Mouse (Mus musculus) forebrain, embryonic 16.5 days (tissue): ENCODE results near the gene Cir1. TPM values are rescaled to one million over a fixed set of nuclear protein-coding genes. Genes with fewer than 3 reads are reported as not detected.

ENCODE experiments used
- ATAC-seq: fragments of 200-750 bp; cut with Nextera tagmentation; 2 replicates; pipeline ENCODE4 v1.8.0; 2017; ENCODE audit warnings: mild to moderate bottlenecking, moderate library complexity
- H3K27ac ChIP-seq: fragments of 300-500 bp; sonication (generic); 2 replicates; pipeline ENCODE4 v1.5.1; 2014; ENCODE audit warnings: low read length, control low read depth
- H3K27me3 ChIP-seq: fragments of 300-500 bp; sonication (generic); replicated peaks from 2 replicates; pipeline ENCODE4 v1.6.1; 2014; ENCODE audit warnings: low read length; ENCODE audit not compliant: control insufficient read depth, insufficient read depth
- H3K36me3 ChIP-seq: fragments of 300-500 bp; sonication (generic); 2 replicates; pipeline ENCODE4 v1.6.1; 2014; ENCODE audit not compliant: control insufficient read depth, insufficient read depth
- H3K4me1 ChIP-seq: fragments of 300-500 bp; sonication (generic); replicated peaks from 2 replicates; pipeline ENCODE4 v1.6.1; 2014; ENCODE audit warnings: low read length; ENCODE audit not compliant: control insufficient read depth, insufficient read depth
- H3K4me2 ChIP-seq: fragments of 300-500 bp; sonication (generic); 2 replicates; pipeline ENCODE4 v1.6.1; 2014; ENCODE audit warnings: mild to moderate bottlenecking, low read length, control low read depth
- H3K4me3 ChIP-seq: fragments of 300-500 bp; sonication (generic); replicated peaks from 2 replicates; pipeline ENCODE4 v1.5.1; 2014; ENCODE audit warnings: mild to moderate bottlenecking, low read length, control low read depth
- H3K9ac ChIP-seq: fragments of 300-500 bp; sonication (generic); replicated peaks from 2 replicates; pipeline ENCODE4 v1.6.1; 2014; ENCODE audit warnings: low read depth, low read length, control low read depth
- H3K9me3 ChIP-seq: fragments of 300-500 bp; sonication (generic); 2 replicates; pipeline ENCODE4 v1.6.1; 2016; ENCODE audit warnings: low read length; ENCODE audit not compliant: control insufficient read depth
- WGBS: fragments of 180-500 bp; shearing (Covaris S2); extraction: QIAGEN DNeasy Blood & Tissue Kit; methylation state at CpG from one replicate; pipeline ENCODE4 v1.1.7; 2014; 5-methylcytosine and 5-hydroxymethylcytosine counted together
- polyA plus RNA-seq: library from polyadenylated mRNA; unstranded; fragments of >200 nt; fragmentation: Nextera tagmentation; extraction: Ambion mirVana; gene quantifications from 2 replicates; pipeline ENCODE4 v1.2.1, GENCODE M21; 2015

Cir1 gene
- polyA plus RNA-seq, 1 experiment from 2014 or later = 24.6 TPM

DNA sequence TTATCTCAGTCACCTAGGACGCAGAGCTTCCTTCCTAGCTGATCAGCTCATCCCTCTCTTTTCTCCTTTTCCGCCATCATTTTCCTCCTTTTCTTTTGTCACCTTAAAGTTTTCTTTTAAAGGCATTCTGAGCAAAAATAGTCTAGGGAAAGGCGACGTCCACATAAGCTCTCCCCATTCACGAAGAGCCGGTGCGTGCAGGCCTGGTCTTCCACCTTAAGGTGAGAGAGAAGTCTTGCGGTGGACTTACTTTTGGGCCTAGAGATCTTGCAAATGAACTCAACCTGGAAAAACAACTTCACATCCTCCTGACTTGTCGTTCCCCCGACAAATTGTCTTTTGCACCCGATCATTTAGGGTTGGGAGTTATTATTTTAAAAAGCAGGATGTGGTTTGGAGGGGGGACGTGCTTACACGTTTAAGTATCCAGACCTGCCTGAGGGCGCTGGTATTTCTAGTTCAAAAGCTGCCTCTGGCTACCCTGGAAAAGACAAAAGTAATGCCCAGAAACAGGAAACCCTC is 42.4 kb downstream of the Cir1 start:
- peak overlapping the region; percentile 48 for H3K4me2 ChIP-seq
- H3K9ac ChIP-seq = peak overlapping the region; percentile 35
- no peaks in the 10 kb centered on the region for H3K9me3 ChIP-seq
- ATAC-seq = no peak
- H3K4me1 ChIP-seq = peaks cover 38% of the 10 kb centered on the region
- H3K4me3 ChIP-seq = peak overlapping the region; percentile 51
- H3K27me3 ChIP-seq = peaks cover 27% of the 10 kb centered on the region
- peak overlapping the region; percentile 78 for H3K27ac ChIP-seq
- 5% methylated on average over 14 of the region's 14 CpGs for WGBS
- no peaks in the 10 kb centered on the region for H3K36me3 ChIP-seq

DNA sequence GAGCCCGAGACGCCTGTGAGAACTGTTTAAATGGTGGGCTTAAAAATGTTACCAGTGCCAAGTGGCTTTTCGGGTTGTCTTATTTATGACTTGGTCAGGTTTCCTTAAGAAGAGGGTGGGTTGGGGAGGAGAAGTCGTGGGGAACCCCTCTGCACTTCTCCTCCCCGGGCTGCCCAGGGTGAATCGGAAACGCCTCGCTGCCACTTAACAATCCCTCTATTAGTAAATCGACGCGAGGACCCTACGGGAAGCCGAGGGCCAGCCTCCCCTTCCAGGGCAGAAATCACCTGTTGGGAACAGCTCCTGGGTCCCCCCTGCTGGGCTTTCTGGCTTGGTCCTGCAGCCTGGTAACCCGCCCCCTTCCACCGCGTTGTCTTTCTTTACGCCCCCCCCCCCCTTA is 42.8 kb downstream of the Cir1 start:
- Histone ChIP-seq H3K9ac (0 out of 2 replicates have a peak overlapping the region, but pooled peaks have one; percentile 22), H3K27me3 (peaks cover 30% of the 10 kb centered on the region), H3K36me3 (no peaks in the 10 kb centered on the region), H3K4me1 (peaks cover 41% of the 10 kb centered on the region), H3K27ac (peak overlapping the region; percentile 56), H3K9me3 (no peaks in the 10 kb centered on the region), H3K4me3 (peak overlapping the region; percentile 18; the same call in 1 of the 2 replicates), H3K4me2 (peak overlapping the region; percentile 37)
- no peak for ATAC-seq
- 0% methylated on average over 17 of the region's 17 CpGs for WGBS

DNA sequence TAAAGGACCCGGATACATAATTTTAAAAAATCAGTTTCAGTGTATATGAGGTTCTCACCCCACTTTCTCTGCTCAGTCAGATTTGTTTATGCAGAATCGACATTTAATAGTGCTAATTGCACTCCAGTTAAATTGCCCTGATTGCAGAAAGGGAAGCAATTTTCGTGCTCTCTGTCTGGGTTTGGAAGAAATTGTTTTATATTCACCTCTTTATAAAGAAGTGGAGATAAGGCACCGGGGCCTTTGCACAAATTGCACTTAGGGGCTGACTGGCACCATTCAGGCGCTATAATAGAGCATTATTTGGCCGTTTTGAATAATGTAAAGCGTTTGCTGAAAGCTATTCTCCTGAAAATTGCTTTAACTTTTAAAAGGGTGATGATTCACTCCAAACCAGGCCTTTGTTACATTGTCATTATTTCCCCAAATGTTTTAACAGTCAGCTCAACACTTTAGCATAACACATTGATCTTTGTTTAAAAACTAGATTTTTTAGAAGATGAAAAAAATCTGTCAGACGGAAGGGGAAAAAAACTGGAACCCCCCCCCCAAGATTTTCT is 43.6 kb downstream of the Cir1 start:
- Histone ChIP-seq H3K4me3 (no peak overlapping the region), H3K27me3 (peaks cover 32% of the 10 kb centered on the region), H3K36me3 (no peaks in the 10 kb centered on the region), H3K27ac (no peak overlapping the region), H3K9ac (no peak overlapping the region), H3K4me1 (peaks cover 42% of the 10 kb centered on the region), H3K9me3 (no peaks in the 10 kb centered on the region), H3K4me2 (no peak overlapping the region)
- no peak for ATAC-seq
- 2% methylated on average over 8 of the region's 8 CpGs for WGBS

DNA sequence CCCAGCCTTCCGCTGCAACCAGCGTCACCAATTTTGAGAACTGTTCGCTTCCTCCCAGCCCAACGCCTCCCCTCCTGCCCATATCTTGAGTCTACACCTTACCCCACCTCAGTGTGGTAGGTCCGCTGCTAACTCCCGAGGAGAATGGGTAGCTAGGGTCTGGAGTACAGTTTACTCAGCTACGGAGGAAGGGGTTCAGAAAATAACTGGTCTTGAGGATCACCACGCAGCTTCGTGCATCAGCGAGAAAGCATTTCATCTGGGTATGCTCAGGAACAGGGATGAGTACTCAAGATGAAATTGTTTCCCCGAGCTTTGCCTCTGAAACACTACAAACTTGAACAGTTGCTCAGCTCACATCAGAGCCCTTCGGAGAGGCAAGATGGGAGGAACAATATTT is 44.2 kb downstream of the Cir1 start:
- Histone ChIP-seq H3K4me1 (peaks cover 41% of the 10 kb centered on the region), H3K4me2 (peak overlapping the region; percentile 41), H3K9ac (peak overlapping the region; percentile 43), H3K27ac (peak overlapping the region; percentile 55), H3K4me3 (peak overlapping the region; percentile 20), H3K27me3 (peaks cover 32% of the 10 kb centered on the region), H3K36me3 (no peaks in the 10 kb centered on the region), H3K9me3 (no peaks in the 10 kb centered on the region)
- WGBS = under 1% methylated on average over 12 of the region's 12 CpGs
- no peak for ATAC-seq

DNA sequence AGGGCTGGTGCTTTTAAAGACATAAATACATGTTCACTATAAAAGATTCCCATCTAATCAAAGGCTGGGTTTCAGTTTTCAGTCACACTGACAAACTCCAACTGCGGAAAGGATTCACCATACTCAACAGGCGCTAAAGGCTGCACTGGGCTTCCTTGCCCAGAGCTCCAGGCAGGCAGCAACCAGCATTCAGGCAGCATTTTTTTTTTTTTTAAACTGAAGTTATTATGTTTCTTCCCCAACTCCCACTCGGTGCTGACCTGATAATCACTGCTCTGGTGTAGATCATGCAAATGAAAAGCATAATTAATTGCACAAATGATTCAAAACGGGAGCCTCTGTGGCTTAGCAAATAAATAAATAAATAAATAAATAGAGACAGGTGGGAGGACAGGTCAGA is 44.7 kb downstream of the Cir1 start:
- H3K9me3 ChIP-seq = no peaks in the 10 kb centered on the region
- 4% methylated on average over 4 of the region's 4 CpGs for WGBS
- no peak overlapping the region for H3K27ac ChIP-seq
- peak overlapping the region; percentile 41 for H3K4me2 ChIP-seq
- peaks cover 38% of the 10 kb centered on the region for H3K4me1 ChIP-seq
- H3K36me3 ChIP-seq = no peaks in the 10 kb centered on the region
- no peak overlapping the region; the same call in 1 of the 2 replicates for H3K4me3 ChIP-seq
- H3K27me3 ChIP-seq = peaks cover 32% of the 10 kb centered on the region
- H3K9ac ChIP-seq = peak overlapping the region; percentile 43; the same call in 1 of the 2 replicates
- ATAC-seq = no peak

DNA sequence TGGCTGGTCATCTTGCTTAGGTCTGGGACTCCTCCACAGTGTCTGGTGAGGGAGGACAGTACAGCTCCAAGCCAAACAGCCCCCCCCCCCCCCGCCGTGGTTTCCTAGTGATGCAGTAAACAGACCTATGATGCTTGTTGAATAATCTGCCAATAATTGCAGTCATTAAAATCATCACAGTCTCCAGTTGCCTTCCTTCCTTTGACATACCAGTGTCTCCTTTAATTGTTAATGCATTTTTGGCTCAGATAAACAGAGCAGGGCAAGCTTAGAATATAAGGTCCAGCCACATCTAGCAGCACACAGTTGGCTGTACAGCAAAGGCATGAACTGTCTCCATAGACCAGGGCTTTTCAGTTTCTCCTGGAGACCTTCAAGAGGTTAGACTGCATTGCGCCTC is 45.3 kb downstream of the Cir1 start:
- Histone ChIP-seq H3K4me2 (no peak overlapping the region), H3K9me3 (no peaks in the 10 kb centered on the region), H3K4me1 (peaks cover 38% of the 10 kb centered on the region), H3K36me3 (no peaks in the 10 kb centered on the region), H3K4me3 (no peak overlapping the region), H3K27me3 (peaks cover 32% of the 10 kb centered on the region), H3K27ac (no peak overlapping the region), H3K9ac (no peak overlapping the region)
- 8% methylated on average over 3 of the region's 3 CpGs for WGBS
- ATAC-seq = no peak

DNA sequence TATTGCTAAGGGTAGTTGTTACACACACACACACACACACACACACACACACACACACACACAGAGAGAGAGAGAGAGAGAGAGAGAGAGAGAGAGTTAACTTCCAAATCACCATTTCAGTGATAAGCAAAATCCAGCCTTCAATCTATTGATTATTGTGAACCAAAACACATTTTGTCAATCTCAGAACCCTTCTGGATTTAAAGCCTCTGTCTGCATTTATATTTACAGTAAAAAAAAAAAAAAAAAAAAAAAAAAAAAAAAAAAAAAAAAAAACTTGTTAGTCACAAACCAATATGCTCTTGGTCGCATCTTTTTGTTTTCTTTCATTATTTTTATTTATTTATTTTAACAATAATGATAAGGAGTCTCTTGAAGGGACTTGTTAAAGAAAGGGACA is 45.9 kb downstream of the Cir1 start:
- Histone ChIP-seq H3K4me2 (no peak overlapping the region), H3K9me3 (no peaks in the 10 kb centered on the region), H3K4me1 (peaks cover 35% of the 10 kb centered on the region), H3K36me3 (no peaks in the 10 kb centered on the region), H3K27ac (no peak overlapping the region), H3K4me3 (no peak overlapping the region), H3K9ac (no peak overlapping the region), H3K27me3 (peaks cover 36% of the 10 kb centered on the region)
- ATAC-seq = no peak
- whole genome bisulfite sequencing = 55% methylated on average over 1 of the region's 1 CpGs

DNA sequence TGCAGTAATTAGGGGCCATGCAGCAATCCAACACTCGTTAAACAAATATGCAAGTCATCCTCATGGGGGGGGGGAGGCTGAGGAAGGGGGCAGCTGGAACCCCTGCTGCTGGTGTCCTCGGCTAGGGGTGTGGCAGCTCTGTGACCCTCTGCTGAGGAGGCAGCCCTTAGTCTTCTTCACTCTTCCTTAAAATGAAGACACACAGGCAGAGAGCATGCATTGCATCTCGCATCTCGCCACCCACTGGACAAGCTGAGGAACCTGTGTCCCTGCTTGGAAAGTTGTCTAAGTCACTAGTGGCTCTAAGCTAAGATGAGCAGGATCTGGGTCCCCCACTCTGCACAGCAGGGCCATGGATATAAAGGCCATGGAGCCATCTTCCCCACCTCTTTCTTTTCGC is 46.5 kb downstream of the Cir1 start:
- H3K27me3 ChIP-seq = peaks cover 32% of the 10 kb centered on the region
- no peak overlapping the region for H3K27ac ChIP-seq
- no peak overlapping the region for H3K4me3 ChIP-seq
- no peak overlapping the region for H3K9ac ChIP-seq
- peaks cover 2% of the 10 kb centered on the region; the same call in 1 of the 2 replicates for H3K9me3 ChIP-seq
- WGBS = 5% methylated on average over 5 of the region's 5 CpGs
- peaks cover 29% of the 10 kb centered on the region for H3K4me1 ChIP-seq
- no peak for ATAC-seq
- no peaks in the 10 kb centered on the region for H3K36me3 ChIP-seq
- no peak overlapping the region for H3K4me2 ChIP-seq

DNA sequence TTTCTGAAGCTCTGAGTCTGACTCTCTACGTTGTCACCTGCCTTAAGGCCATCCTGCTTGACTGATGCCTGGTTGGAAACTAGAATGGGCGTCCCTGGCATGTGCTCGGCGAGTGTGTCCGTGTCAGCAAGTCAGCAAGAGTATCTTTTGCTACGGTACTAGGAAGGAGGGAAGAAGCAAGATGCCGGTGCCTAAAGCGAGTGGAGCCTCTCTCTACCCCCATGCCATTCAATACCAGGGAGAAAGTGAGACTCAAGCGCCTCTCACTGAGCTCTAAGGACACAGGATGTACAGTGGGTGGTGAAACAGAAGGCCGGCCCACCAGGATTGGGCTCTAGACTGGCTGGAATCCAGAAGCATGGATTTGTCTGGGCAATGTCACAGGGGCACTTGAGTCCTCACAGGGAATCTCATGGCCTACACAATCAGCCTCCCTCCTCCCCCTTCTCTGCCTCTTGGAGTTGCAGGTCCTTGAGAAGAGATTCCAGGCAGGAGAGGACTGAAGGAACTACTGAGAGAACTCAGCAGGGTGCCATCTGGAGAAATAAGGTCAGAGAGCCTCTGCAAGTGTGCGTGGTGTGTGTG is 47.8 kb downstream of the Cir1 start:
- Histone ChIP-seq H3K36me3 (no peaks in the 10 kb centered on the region), H3K27ac (no peak overlapping the region), H3K27me3 (peaks cover 27% of the 10 kb centered on the region), H3K4me3 (peak overlapping the region; percentile 45), H3K9ac (no peak overlapping the region), H3K4me2 (peak overlapping the region; percentile 65), H3K9me3 (peaks cover 3% of the 10 kb centered on the region; the same call in 1 of the 2 replicates), H3K4me1 (peaks cover 18% of the 10 kb centered on the region)
- 4% methylated on average over 11 of the region's 11 CpGs for WGBS
- no peak for ATAC-seq
